Comparison of ENCODE assay signal across 8 mouse cellular contexts in genomic region chr11:32531871-32532764, GRCm38 (mm10). TPM values are rescaled to one million over a fixed set of nuclear protein-coding genes. Genes with fewer than 3 reads are reported as not detected.
DNase-seq lines count a peak whose midpoint lies in the region; ATAC-seq and TF ChIP-seq lines count a peak whose summit lies in the region.

Gene Efcab9 (minus strand): TSS chr11:32532081.

- peaks cover 6% of the 10 kb centered on the region; the same call in 1 of the 2 replicates for H3K4me1 ChIP-seq in heart, embryonic 11.5 days (ENCODE audit: control insufficient read depth, insufficient read depth, low read length)
- H3K4me1 ChIP-seq in G1E (ENCODE audit: insufficient read depth, low read depth, low read length), result peaks cover 35% of the 10 kb centered on the region
- H3K4me1 ChIP-seq in forebrain, embryonic 15.5 days, result peaks cover 22% of the 10 kb centered on the region
- H3K4me1 ChIP-seq in liver, embryonic 16.5 days (ENCODE audit: control insufficient read depth, low read depth, low read length), result peaks cover 27% of the 10 kb centered on the region

- TF ChIP-seq CTCF in G1E (IDR thresholded peaks at IDR 0.05; ENCODE audit: low read depth, low read length), result no peak

- H3K9ac ChIP-seq in heart, embryonic 11.5 days (ENCODE audit: low read depth, low read length), result peak within 1 kb of the TSS; percentile 77; the same call in 1 of the 2 replicates
- peak within 1 kb of the TSS; percentile 57 for H3K9ac ChIP-seq in forebrain, embryonic 15.5 days (replicated peaks)
- peak within 1 kb of the TSS; percentile 81 for H3K9ac ChIP-seq in liver, embryonic 16.5 days (ENCODE audit: low read depth, low read length)

- H3K9me3 ChIP-seq in heart, embryonic 11.5 days (replicated peaks; ENCODE audit: control insufficient read depth, low read length), result no peaks in the 10 kb centered on the region
- H3K9me3 ChIP-seq in G1E (replicated peaks), result no peaks in the 10 kb centered on the region
- no peaks in the 10 kb centered on the region for H3K9me3 ChIP-seq in forebrain, embryonic 15.5 days
- H3K9me3 ChIP-seq in liver, embryonic 16.5 days (replicated peaks; ENCODE audit: control insufficient read depth, low read length), result no peaks in the 10 kb centered on the region

- H3K27ac ChIP-seq in heart, embryonic 11.5 days (ENCODE audit: low read depth, low read length), result 0 out of 2 replicates have a peak within 1 kb of the TSS, but pooled peaks have one; percentile 41
- no peak within 1 kb of the TSS for H3K27ac ChIP-seq in forebrain, embryonic 15.5 days (replicated peaks)
- peak within 1 kb of the TSS; percentile 67 for H3K27ac ChIP-seq in liver, embryonic 16.5 days (ENCODE audit: low read length)

- H3K36me3 ChIP-seq in heart, embryonic 11.5 days (ENCODE audit: control insufficient read depth, insufficient read depth, low read length), result no peaks in the 10 kb centered on the region; the same call in 1 of the 2 replicates
- peaks cover 18% of the 10 kb centered on the region for H3K36me3 ChIP-seq in G1E (replicated peaks)
- H3K36me3 ChIP-seq in forebrain, embryonic 15.5 days, result no peaks in the 10 kb centered on the region
- H3K36me3 ChIP-seq in liver, embryonic 16.5 days (ENCODE audit: control insufficient read depth, insufficient read depth), result no peaks in the 10 kb centered on the region

- WGBS in heart, embryonic 11.5 days (ENCODE audit: insufficient replicate concordance), result 6% methylated on average over 33 of the region's 33 CpGs
- 7% methylated on average over 33 of the region's 33 CpGs for WGBS in forebrain, embryonic 15.5 days
- 2% methylated on average over 33 of the region's 33 CpGs for WGBS in liver, embryonic 16.5 days (ENCODE audit: insufficient replicate concordance)

- peak within 1 kb of the TSS; percentile 69 for H3K4me3 ChIP-seq in heart, embryonic 11.5 days (ENCODE audit: low read depth, low read length)
- peak within 1 kb of the TSS; percentile 76 for H3K4me3 ChIP-seq in G1E (ENCODE audit: low read depth, low read length)
- peak within 1 kb of the TSS; percentile 71 for H3K4me3 ChIP-seq in forebrain, embryonic 15.5 days
- peak within 1 kb of the TSS; percentile 77 for H3K4me3 ChIP-seq in liver, embryonic 16.5 days (ENCODE audit: low read depth, low read length)

- H3K4me2 ChIP-seq in heart, embryonic 11.5 days, result peak within 1 kb of the TSS; percentile 100
- peak within 1 kb of the TSS; percentile 96 for H3K4me2 ChIP-seq in forebrain, embryonic 15.5 days (replicated peaks)
- peak within 1 kb of the TSS; percentile 100 for H3K4me2 ChIP-seq in liver, embryonic 16.5 days (ENCODE audit: low read depth, low read length)

- no peak for DNase-seq in heart, adult 8-10 months (ENCODE audit: low spot score)
- DNase-seq in G1E (ENCODE audit: low spot score), result no peak
- DNase-seq in urinary bladder, postnatal 10 days (ENCODE audit: low spot score), result no peak
- no peak for DNase-seq in adrenal gland, adult 2 months
- DNase-seq in layer of hippocampus, adult 9-11 months, result no peak

- H3K27me3 ChIP-seq in heart, embryonic 11.5 days (ENCODE audit: control insufficient read depth, insufficient read depth, low read length), result no peaks in the 10 kb centered on the region
- peaks cover 22% of the 10 kb centered on the region; the same call in 1 of the 2 replicates for H3K27me3 ChIP-seq in G1E (ENCODE audit: insufficient read depth, low read length)
- no peaks in the 10 kb centered on the region for H3K27me3 ChIP-seq in forebrain, embryonic 15.5 days
- no peaks in the 10 kb centered on the region for H3K27me3 ChIP-seq in liver, embryonic 16.5 days (ENCODE audit: control insufficient read depth, insufficient read depth, low read depth, low read length)

- no peak for ATAC-seq in heart, embryonic 11.5 days (replicated peaks; ENCODE audit: insufficient number of reproducible peaks, low FRiP score, low TSS enrichment)
- no peak for ATAC-seq in G1E (ENCODE audit: extremely low read depth, insufficient number of reproducible peaks, low FRiP score, poor library complexity, severe bottlenecking)
- peak; percentile 11; the same call in 1 of the 2 replicates for ATAC-seq in forebrain, embryonic 15.5 days (replicated peaks)
- ATAC-seq in liver, embryonic 16.5 days (ENCODE audit: low read depth), result no peak

RNA-seq across cellular contexts. Expression of gene Efcab9, which starts in this region (rescaled TPM):
- polyA plus RNA-seq in heart, embryonic 11.5 days (2014; fragmentation: Nextera tagmentation; extraction: Ambion mirVana), result 0.27 and 0.59 TPM in 2 replicates
- total RNA-seq in heart, adult 8-10 months (2022), result not detected
- total RNA-seq in G1E (2014; fragmentation: Nextera tagmentation) (1.4 and 4.6 TPM in 2 replicates), G1E (2017) (3.5 and 5.5 TPM in 2 replicates)
- polyA plus RNA-seq in G1E (2012), result 0.12 TPM in 1 of 2 replicates, not detected in the other
- 0.55 TPM in 1 of 2 replicates, not detected in the other for polyA plus RNA-seq in forebrain, embryonic 15.5 days (2015; fragmentation: Nextera tagmentation; extraction: Ambion mirVana)
- polyA plus RNA-seq in liver, embryonic 16.5 days (2015; fragmentation: Nextera tagmentation; extraction: Ambion mirVana), result 0.13 and 0.34 TPM in 2 replicates
- 1 to 10 TPM in 1 of 2 experiments, under 1 TPM in 1; 0.66 to 1.8 TPM for total RNA-seq in adrenal gland, adult 2 months (2021)
- not detected in 2 replicates for polyA plus RNA-seq in adrenal gland, adult 2 months (2012; rRNA removed)

Comparison
In these comparisons a context has a peak if more than half of its experiments do, and no peak if none do; other contexts are left out.
1. Peak in ATAC-seq, H3K4me3 ChIP-seq, H3K9ac ChIP-seq and H3K4me2 ChIP-seq in forebrain, embryonic 15.5 days; RNA of the gene not detected or under 1 TPM.